Mouse (Mus musculus) CH12F3 (cell line): Measurements from ENCODE around the gene Glis3.

Experiments used
- in situ Hi-C: fragments of 300-500 bp; cut with MboI; formaldehyde crosslinking; loops from 2 replicates; pipeline ENCODE4 v1.14.3; 2020; ENCODE audit warnings: low sequenced_read_pairs

Gene Glis3

DNA sequence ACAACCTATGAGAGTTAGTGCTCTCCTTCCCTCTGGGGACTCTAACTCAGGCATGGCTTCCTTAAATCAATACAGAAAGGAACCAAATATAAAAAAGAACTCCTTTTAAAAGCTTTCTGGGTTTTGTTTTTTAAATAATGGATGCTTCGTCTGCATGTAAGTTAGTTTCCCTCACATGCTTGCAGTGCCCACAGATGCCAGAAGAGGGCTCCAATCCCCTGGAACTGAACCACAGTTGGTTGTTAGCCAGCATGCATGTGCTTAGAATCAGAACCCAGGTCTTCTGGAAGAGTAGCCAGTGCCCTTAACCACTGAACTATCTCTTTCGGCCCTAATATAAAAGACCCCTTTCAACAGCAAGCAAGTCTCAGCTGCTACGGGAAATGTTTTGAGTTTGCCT is 132.9 kb downstream of the Glis3 start:
- in situ Hi-C loops = no loop called here

DNA sequence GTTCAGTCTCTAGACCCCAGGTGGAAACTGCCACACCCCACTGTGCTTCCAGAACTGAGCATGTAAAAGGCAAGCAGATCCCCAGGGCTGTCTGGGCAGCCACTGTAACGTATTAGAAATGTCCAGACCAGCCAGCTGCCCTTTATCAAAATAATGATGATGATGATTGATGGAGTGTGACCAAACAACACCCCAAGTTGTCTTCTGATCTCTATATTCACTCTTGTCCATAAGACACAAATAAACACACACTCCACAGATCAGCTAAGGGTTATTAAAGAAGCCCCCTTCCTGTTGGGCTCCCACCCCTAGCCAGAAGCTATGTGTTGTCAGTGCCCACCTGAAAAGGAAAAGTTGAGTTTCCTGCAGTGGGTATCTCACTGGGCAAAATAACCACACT is 134.4 kb downstream of the Glis3 start:
- in situ Hi-C loops = no loop called here

DNA sequence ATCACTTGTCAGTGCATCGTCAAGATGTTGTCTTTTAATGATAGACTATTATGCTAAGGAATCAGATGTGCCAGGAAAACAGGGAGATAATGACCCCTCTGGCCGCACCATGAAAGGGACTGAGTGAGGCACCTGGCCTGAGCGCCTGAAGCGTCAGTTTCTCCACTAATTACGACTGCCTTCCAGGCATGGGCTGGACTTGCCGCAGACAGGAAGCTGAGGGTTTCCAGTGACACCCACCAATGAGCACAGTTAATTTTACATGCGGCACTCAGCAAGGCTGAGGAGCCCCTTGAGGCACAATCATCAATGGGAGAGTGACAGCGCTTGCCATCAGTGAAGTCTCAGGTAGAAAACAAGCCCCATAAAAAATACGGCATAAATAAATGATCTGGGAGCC is 141.1 kb downstream of the Glis3 start:
- in situ Hi-C loops = no loop called here

DNA sequence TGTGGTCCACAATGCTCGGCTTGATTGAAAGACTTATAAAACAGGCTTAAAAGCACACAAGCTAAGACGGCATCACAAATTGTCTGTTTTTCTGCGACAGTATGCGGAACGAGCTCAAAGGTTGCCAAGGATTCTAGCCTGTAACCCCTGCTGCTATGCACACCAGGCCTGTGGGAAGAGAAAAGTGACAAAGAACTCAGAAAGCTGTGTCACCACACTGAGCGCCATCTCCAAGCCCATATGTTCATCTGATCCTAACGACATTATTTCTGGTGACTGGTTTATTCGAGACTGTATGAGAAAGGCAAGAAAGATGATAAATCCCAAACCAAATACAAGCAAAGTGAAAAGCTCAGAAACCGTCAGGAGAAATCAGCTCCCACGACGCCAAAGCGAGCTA is 144.9 kb downstream of the Glis3 start:
- in situ Hi-C loops = no loop called here

DNA sequence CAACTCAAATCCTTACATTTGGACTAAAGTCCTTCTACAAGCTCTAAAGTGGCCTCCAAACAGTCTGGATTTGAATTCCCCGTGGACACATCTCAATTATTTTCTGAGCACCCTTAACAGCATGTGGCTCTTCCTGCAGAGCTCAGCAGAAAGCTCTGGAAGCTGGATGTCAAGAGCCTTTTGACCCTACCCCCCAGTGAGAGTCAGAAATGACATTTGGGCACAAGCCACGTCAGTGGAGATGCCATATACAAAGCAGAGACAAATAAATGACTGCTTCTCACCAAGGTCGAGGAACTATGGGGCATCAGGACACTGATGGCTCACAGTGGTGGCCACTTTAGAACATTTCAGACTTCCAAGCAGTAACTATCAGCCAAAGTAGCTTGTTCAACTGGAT is 146.3 kb downstream of the Glis3 start:
- in situ Hi-C loops = no loop called here

DNA sequence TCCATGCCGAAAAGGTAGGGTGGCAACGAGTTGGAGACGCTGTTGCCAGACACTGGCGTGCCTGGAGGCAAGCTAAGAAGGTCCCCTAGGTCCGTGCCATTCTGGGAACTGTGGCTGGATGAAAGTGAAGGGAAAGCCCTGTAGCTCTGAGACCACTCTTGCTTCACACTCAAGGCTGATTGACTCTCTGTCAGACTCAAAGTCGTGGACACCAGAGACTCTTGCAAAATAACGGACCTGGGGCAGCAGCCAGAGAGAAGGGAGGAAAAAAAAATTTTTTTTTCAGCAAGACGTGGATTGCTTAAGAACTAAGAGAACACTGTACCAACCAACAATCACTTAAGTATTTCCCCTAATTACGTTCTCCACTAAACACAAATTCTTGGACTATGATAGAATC is 148.1 kb downstream of the Glis3 start:
- in situ Hi-C loops = no loop called here

DNA sequence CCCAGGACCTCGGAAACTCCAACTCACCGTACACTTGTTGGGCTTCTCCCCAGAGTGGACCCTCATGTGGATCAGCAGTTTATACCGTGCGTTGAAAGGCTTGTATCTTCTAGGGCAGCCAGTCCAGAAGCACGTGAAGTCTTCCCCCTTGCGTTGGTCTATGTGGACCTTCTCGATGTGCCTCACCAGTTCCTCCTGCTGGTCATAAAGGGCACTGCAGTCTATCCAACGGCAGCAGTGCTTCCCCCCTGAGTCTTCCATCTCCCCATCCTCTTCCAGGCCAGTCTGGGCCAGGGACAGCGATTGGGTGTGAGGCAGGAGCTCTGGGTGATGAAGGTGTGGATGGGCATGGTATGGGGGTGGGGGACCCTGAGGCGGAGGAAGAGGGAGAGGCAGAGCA is 149.0 kb downstream of the Glis3 start:
- in situ Hi-C loops = no loop called here

DNA sequence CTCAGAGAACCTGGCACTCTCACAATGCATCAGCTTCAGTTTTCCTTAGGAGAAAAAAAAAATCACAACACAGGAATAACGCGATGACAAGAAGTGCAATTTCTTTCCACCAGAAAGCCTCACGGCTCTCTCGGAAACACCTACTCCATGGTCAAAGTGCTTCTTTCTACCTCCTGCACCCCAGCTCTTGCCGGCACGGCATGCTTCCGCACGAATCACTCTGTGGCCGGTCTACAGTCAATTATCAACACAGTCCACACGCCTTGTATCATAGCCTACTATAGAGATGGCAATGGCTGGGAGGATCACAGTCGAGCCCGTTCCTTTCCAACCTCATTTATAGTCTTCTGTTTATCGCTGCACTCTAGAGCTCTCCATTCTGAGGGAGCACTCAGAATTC is 150.9 kb downstream of the Glis3 start:
- in situ Hi-C loops = no loop called here

DNA sequence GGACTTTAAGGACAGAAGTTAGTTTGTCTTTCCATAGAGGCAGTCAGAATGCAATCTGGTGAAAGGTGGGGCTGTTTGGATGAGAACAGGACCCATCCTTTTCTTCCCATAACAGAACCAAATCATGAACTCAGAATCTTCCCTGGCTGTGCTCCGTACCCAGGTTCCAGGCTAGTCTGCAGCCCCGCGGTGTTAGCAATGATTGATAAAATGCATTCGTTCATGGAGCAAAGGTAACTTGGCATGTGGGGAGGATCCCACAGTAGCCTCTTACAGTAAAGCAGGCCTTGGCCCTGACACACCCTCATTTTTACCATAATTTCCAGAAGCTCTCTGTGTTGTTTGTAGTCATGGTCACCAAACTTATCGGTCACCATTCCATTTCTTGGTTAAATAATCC is 152.4 kb downstream of the Glis3 start:
- in situ Hi-C loops = no loop called here

DNA sequence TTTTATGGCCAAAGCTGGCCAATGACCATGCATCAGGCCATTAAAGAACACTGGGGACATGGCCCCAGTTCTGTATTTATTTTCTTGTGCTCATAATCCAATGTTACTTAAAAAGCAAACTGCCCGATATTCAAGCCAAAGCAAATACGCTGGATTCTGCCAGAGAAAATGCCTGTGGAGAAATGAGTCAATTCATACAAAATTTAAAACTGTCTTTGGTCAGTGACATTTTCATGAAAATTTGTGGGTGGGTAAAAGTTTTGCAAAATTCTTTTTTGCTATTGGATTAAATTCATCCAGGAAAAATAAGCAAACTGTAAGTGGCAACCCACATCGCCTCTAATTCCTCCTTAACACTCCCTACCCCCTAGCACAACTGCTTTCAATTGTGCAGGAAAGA is 154.5 kb downstream of the Glis3 start:
- in situ Hi-C loops = no loop called here

DNA sequence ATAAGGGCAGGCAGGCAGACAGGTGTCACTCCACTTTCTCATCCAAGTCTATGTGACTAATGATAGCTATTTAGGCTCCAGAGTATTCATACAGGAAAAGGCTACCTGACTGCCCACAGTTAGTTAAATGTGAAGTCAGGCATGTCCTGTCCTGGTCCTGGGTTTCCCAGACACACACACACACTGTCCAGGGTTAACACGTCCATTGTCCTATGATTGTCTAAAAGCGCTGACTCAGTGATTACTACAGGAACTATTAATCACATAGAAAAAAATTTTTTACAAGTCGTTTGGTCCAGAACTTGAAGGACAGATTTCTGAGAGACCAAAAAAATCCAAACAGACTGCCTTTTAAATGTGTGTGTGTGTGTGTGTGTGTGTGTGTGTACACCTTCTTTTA is 157.6 kb downstream of the Glis3 start:
- in situ Hi-C loops = no loop called here

DNA sequence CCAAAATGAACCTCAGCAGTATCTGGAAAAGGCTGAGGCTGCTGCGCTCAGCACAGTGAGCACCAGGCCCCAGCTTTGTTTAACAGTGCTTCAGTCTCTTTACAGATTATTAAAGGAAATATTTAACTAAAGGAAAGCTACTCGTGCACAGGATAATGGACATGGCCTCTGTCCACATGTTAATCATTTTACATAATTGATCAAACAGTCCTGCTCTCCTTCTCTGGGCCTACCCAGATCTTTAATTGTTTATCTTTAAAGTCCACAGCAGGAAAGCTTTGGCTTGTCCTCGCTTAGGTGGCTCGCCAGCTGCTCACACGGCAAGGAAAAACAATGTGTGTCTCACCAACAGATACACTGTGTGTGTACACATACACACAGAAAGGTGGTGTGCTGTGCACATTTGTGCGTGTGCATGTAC is 159.1 kb downstream of the Glis3 start:
- in situ Hi-C loops = no loop called here

DNA sequence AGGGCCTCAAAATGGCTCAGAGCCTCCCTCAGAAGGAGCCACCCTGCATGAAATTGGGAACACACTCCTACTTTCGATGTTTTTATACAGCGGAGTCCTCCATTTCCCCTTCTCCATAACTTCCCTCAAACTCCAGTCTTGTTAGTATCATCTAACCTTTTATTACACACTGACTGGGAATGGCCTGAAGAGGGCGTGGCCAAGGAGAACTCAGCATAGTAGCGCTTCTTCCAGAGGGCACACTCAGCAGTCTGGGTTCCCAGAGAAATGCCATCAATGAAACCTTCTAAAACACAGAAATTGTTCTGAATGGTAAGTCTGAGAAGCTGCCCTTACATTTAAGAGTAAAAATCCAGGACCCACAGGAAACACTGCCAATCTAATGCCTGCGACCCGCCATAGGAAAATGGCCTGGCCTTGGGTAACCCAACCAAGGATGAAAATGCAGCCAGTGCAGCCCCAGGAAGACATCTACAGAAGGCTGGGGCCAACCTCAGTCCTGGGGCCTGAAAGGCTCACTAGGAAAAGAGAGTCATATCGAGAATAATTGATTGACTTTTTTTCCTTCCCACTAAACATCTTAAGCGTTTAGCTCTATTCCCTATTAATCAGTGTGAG is 159.6 kb downstream of the Glis3 start:
- in situ Hi-C loops = no loop called here

DNA sequence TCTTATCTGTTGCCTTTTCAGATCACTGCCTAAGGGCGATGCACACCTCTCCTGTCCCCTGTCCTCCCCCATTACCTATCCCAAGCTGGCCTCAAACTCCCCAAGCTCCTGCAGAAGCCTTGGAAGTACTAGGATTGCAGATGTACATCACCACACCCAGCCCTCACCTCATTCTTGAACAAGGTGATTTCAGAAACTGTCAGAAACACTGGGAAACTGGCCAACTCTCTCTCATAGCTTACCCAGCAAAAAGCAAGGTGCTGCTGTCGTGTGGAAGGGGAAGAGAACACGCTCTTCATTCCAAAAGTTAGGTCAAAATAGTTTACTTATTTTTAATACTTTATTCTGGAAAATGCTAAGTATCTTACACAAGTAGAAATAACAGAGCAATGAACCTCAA is 160.6 kb downstream of the Glis3 start:
- in situ Hi-C loops = no loop called here

DNA sequence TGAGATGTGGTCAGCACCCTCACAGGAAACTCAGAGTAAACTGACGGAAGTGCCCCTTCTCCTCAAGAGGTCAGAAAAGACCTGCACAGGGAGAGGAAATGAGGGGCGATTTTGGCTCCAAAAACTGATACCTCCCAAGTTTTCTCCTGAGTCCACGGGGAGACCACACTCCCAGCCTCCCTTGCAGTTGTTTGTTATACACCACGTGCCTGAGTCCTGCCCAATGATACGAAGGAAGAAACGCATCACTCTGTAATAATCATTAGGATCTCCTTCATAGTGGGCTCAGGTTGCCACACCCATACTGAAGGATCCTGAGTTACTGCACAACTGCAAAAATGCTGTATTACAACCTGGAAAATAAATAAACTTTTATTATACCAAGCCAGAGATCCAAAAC is 161.0 kb downstream of the Glis3 start:
- in situ Hi-C loops = no loop called here

DNA sequence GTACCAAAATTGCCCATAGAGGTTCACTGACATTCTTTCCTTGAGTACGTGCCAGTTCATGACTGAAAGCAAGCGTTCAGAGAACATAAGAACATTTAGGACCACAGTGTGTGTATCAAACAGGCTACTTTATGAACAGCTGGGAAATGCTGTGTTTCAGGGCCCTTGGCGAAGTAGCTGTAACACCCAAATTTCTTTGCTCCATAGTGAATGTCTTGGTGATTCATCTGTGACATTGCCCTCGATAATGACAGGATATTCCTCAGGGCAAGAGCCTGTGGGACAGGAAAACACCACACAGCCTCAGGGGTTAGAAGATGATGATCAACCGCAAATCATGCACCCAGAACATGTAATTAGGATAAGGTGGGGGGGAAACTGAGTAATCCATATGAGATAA is 161.6 kb downstream of the Glis3 start:
- in situ Hi-C loops = no loop called here

DNA sequence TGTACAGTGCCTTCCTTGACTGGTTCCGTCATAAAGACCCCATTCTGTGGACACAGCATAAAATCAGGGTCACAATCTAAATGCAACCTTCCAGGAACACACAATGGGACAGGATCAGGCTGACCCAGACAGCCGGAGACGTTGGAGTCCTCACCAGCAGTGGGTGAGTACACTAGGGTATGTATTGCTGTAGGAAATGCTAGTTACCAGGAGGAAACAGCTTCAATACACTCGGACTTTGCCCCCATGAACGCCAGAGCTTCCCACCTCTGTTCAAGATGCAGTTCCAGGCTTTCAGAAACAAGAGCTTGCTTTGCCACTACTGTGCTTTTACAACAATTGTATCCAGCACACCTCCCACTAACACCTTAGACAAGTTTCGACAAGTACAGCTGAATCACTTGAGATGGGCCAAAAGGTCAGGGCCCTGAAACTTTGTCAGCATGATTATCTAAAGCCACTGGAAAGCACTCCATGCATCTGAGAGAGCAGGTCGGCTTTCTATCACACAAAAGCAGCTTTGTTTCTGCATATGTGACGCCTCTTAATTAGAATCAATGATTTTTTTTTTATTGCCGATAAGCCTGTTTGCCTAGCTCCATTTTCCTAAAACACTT is 162.3 kb downstream of the Glis3 start:
- in situ Hi-C loops = no loop called here

DNA sequence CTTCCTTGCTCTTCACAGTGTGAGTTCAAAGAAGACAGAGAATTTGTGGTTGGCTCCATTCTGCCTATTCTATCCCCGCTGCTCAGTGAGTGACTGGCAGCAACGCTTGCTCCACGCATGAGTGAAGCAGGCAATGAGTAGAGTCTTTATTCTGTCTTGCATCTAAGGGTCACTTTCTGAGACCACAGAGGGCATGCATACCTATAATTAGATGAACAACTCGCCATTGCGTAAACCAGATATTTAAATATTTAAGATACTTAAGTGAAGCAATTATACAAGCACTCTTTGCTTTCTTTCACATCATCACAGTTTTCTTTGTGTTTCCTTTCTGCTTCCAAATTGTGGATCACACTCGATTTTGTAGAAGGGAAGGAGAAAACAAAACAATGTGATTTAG is 163.4 kb downstream of the Glis3 start:
- in situ Hi-C loops = no loop called here

DNA sequence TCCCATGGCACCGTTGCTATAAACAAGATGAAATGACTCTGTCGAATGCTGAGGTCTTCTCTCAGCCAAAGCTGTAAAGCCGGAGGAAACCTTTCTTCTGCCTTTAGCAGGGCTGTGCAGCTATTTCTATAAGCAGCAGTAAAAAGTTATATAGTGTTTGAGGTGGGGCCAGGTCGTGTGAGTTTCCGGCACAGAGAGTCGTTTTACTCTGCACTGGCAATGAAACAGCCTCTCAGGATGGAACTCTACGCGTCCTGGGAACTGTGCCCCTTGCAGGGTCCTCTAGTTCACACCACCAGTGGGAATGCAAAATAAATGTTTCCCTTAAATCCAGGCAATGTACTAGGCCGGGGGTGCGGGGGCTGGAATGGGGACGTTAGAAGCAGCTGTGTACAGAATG is 167.4 kb downstream of the Glis3 start:
- in situ Hi-C loops = no loop called here

DNA sequence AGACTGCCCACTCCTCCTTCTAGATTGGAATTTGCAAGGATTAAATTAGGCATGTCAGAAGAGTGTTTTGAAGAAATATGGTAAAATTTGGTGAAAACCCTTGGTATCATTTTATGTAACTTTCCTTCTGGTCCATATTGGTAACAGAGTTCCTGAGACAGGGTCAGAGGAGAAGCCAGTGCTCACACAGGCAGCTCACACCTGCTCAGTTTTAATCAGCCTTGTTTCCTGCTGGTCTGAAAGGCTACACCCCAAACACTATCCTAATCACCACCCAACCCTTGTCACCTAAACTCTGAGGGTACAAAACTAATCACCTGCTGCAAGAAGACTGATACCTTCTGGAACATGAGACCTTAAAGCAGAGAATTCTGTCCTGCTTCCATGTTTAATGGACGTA is 168.0 kb downstream of the Glis3 start:
- in situ Hi-C loops = no loop called here

DNA sequence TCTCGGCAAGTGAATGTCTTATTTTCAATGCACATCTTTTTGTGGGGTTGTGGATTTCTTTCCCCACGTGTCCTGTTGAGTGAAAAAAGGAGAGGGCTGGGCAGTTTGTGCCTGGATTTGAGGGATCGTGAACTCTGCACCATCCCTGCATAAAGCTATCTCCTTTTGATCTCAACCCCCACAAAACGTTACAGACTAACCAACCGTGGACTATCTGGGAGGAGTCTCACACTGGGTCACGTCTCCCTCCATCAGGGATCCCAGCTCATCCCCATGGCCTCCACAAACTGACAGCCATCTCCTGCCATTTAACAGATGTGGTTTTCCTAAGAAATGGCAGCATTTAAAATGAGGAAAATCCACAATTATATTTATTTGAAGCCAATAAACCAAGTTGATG is 174.5 kb downstream of the Glis3 start:
- in situ Hi-C loops = no loop called here

DNA sequence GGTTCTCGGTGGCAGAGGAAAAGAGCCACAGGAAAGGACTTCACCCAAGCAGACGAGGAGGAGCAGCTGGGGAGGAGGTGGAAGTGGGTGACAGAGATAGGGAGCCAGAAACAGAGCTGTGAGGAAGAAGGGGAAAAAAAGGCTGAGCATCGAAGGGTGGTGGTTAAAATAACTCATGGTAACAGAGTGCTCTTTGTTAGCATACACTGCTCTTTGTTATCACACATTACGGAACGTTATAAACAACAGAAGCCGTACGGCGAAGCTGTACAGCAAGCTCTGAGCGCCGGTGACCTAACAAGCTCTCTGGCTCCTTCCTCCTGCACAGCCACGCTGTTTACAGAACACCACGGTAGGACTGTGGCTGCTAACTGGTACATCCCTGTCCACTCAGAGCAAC is 176.9 kb downstream of the Glis3 start:
- in situ Hi-C loops = no loop called here

DNA sequence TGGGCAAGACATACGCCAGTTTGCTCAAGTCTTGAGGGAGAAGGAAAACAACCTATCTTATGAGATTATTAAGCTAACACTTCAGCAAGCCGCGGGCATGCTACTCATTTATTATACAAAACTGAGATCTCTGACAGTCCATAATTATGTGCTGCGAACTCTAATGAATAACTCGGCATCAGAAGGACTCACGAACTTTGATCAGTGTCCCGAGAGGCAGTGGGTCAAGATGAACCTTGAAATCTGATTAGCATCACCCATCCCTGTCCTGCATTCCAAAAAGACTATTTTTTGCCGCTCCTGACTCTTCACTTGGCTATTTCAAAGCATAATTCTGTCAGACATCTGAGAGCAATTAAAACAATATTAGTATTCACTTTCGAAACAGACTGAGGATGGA is 178.9 kb downstream of the Glis3 start:
- in situ Hi-C loops = no loop called here
